Mouse (Mus musculus) layer of hippocampus, adult 18-20 months (tissue): Measurements from ENCODE around the gene Ntpcr. TPM values are rescaled to one million over a fixed set of nuclear protein-coding genes. Genes with fewer than 3 reads are reported as not detected.

Experiments used
- DNase-seq, 2 experiments: peaks; one replicate each; pipeline ENCODE4 v3.0.0; 2022; ENCODE audit warnings: low spot score in 2 of 2
- long read RNA-seq: library from polyadenylated mRNA; stranded (forward); transcript quantifications from one replicate; pipeline ENCODE4 v2.0.0, GENCODE M21; 2021
- total RNA-seq, 2 experiments: library from RNA; stranded (reverse); gene quantifications; 2 replicates each; pipeline ENCODE4 v1.2.3; 2021

The Ntpcr gene
- 10 to 100 TPM; 21.0 to 23.6 TPM for total RNA-seq
- long read RNA-seq, transcript Ntpcr-201 (5 exons, 1,155 nt), result major isoform, 10 of 13 reads
- long read RNA-seq, partial matches to known transcripts, result 0 of 13 reads
- long read RNA-seq, other reads (novel, unspliced or antisense), result 3 of 13 reads

GRCm38 (mm10) chr8:125729746-125730145, at the start of gene Ntpcr:
Gene Ntpcr (plus strand): TSS chr8:125729963.
- no peak for DNase-seq

- DNase-seq, result no peak
Measured at GRCm38 (mm10) chr8:125680851-125681408, 48.8 kb upstream of the Ntpcr start.

DNA sequence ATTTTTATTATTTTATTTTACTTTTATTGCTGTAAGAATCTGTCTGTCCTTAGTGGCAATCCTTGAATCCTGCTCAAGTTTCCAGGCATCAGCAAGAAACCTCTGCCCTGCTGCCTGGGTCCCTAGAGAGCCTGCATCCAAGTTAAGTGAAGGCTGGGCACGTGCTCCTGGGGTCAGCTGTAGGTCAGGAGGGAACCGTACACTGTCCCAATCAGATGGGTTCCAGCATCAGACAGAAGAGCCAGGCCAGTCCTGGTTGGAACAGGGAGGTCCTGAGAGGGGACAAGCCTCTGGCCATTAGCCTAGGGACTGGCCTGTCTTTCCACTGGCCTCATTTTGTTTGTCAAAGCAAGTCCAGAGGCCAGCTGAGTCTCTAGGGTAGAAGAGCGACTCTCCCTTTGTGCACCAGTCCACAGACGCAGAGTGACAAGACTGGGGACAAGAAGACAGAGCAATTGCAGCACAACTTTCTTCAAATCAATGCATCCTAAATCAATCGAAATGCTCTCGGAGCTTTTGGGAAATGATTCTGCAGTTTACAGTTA, 44.5 kb upstream of the Ntpcr start:
- no peak for DNase-seq

- DNase-seq, result no peak
Measured at GRCm38 (mm10) chr8:125686221-125686865, 43.4 kb upstream of the Ntpcr start.

- DNase-seq, result no peak
Measured at GRCm38 (mm10) chr8:125690166-125690915, 39.4 kb upstream of the Ntpcr start.

GRCm38 (mm10) chr8:125690961-125691360, 38.8 kb upstream of the Ntpcr start:
- DNase-seq, result no peak

DNA sequence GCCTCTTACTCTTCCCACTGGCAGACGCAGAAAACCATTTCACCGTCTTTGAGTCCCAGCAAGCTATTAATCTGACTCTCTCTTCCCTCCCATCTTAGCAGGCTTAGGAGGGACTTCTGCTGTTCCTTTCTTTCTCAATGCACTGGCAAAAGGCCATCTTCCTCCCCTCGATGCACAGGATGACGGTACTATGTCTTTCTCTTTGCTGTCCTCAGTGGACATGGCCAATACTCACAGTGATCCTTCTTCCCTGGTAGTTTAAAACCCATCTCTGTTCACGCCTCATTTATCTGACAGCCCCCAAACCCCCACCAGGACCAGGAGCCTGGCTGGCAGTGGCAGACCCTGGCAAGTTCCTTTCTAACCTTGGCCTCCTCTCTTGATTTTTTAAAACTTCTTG, 37.3 kb upstream of the Ntpcr start:
- no peak for DNase-seq

DNA sequence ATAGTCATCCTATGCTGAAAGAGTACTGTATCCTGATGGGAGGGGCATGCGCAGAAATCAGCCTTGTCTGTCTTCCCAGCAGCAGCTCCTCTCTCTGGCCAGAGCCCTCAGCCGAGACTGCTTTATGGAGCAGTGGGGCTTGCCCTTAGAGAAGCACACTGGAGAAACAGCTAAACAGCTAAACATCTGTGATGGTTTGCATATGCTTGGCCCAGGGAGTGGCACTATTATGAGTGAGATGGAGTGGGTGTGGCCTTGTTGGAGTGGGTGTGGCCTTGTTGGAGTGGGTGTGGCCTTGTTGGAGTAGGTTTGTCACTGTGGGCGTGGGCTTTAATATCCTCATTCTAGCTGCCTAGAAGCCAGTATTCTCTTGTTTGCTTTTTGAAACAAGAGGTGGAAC, 36.6 kb upstream of the Ntpcr start:
- DNase-seq, result no peak

DNA sequence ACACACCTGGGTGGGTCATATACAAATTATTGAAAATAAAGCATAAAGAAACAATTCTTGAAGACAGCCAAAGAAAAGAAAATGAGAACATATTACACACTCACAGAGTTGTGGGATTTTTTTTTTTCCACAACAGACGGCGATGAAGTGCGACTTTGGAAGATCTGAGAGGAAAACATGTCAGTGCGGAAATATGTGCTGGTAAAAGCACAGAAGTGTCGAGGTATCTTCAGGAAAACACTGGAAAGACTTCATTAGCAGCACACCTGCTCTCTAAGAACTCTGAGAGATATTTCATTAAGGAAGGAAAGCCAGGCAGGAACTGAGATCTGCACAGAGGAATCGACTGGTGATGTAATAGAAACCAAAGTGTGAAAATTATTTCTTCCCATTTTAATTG, 33.8 kb upstream of the Ntpcr start:
- no peak for DNase-seq

GRCm38 (mm10) chr8:125699391-125700025, 30.3 kb upstream of the Ntpcr start:
- no peak for DNase-seq

DNA sequence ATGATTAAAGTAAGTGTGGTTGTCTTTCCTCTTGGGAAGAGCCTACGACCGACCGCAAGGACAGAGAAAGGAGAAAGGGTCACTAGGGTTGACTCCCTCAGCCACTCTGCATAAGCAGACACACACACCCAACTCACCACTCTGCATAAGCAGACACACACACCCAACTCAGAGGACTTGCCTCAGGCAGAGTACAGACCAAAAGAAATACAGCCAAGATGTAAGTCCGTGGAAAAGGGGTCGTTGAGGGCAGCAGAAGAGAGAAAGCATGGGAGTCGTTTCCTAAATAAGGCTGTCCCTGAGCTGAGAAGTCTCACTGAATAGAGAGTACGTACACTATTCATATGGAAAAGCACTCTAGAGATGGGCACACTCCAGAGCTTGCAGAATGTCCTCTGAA, 29.4 kb upstream of the Ntpcr start:
- no peak for DNase-seq

DNA sequence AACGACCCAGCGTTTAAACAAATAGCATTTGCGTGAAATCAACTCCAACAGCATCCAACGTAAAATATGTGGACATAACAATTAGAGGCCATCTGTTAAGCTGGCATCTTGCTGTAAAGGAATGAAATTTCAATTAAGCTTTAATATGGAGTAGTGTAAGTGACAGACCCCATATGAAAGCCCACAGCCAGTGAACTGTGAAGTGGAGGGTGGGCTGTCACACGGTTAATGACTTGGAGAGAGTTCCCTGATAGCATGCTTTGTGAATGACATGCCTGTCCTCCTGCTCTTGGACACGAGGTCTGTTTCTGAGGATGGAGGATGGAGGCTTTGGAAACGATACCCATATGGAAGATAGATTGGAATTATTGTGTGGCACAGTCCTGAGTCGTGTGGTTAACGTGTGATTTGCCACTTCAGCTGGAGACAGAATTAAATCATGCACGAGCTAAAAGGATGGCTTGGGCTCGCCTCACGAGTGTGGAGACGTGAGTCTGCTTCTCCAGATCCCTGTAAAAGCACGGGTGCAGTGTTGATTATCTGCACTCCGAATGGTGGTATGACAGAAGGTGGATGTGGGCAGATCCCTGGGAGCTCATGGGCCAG, 26.8 kb upstream of the Ntpcr start:
- DNase-seq, result no peak

DNA sequence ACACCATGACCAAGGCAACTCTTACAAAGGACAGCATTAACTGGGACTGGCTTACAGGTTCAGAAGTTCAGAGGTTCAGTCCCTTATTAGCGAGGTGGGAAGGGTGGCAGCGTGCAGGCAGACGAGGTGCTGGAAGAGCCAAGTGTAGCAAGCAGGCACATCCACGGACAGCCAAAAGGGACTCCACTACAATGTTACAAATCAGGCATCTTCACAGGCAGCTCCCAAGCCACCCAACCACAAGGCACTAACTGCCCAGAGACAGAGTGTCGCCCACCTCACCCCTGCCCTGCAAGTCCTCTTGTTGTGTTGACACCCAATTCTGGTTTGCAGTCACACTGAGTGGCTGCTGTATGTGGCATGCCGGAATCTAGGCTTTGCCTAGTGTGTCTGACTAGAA, 25.3 kb upstream of the Ntpcr start:
- no peak for DNase-seq

- no peak for DNase-seq
Measured at GRCm38 (mm10) chr8:125705816-125706215, 23.9 kb upstream of the Ntpcr start.

DNA sequence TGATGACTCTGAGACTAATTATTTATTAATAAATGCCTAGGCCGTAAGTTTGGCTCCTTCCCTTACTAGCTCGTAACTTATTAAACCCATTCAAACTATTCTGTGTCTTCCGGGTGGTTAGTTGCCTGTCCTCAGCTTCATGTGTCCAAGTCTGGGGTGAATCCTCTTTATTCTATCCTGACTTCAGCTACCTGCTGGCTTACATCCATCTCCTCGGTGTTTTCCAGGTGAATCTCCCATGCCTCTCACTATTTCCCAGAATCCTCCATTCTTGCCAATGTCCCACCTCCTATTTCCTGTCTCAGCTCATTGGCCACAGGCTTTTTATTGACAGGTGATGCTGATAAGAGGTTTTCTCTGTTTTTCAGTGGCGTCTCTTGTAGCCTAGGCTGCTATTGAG, 20.6 kb upstream of the Ntpcr start:
- DNase-seq, result no peak

GRCm38 (mm10) chr8:125711514-125711913, 18.2 kb upstream of the Ntpcr start:
- no peak for DNase-seq

- DNase-seq, result no peak
Measured at GRCm38 (mm10) chr8:125716211-125716610, 13.6 kb upstream of the Ntpcr start.

DNA sequence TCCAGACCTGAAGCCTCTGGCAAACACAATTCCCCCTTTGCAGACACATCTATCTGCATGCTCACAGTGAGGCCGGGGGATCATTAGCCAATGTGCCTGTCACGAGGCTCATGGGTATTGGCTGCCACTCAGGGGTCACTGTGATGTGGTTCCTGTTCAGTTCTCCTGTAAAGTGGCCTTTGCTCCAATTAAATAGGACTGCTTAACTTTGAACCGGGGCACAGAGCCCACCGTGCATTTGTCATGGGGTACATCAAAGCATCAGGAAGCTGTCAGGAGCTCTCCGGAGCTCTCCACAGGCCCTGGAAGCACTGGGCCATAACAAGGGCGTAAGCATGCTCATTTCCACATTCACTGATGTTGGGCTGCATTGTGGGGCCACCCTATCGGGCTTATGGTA, 13.2 kb upstream of the Ntpcr start:
- DNase-seq, result no peak

DNA sequence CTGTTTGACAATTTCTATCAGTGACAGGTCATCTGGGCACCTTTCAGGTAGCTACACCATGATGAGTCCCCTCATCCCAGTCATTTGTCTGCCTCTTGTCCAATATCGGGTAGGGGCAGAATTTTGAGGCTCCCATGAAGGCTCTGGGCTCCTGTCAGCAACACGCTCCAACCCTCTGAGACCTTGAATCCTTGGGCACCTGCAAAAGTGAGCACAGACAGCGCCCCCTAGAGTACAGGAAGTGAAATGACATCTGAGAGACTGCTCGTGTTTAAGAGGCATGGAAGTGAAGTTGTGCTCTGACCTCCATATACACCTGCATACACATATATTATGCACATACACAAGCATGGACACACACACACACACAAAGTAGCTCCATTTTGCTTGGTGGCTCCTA, 10.8 kb upstream of the Ntpcr start:
- no peak for DNase-seq

DNA sequence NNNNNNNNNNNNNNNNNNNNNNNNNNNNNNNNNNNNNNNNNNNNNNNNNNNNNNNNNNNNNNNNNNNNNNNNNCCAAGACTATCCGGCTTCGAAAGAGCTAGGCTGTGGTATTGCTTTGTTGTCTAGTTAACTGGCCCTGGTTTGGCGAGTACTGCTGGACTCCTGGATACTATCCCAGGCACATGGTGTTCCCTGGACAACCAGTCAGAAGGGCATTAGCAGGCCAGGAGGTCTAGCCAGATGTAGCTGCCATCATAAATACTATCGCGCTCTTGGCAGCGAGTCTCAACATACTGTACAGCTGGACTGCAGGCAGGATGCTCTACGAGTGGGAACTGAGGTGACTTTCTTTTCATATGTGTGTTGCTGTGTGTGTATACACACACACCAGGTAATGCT, 7.1 kb upstream of the Ntpcr start:
- no peak for DNase-seq

DNA sequence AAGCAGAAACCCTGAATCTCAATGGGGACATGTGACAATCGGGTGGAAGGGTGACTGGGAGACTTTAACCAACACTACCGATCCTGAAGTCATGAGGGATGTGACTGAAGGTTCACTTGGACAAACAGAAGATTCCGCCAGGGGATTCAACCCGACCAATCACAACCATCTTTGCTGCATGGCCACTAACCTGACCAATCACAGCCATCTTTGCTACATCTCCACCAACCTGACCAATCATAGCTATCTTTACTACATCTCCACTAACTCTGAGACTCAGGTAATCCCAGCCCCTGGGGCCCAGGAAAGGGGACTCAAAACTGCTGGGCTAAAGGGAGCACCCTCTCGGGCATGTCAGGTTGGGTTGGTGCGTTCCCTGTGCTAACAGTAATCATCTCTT, 6.3 kb upstream of the Ntpcr start:
- no peak for DNase-seq
